Mouse (Mus musculus) bone marrow, adult 2 months (tissue): ENCODE measurements around the gene Slbp.

ENCODE experiments used
- CTCF ChIP-seq: fragments of 200-500 bp; IDR thresholded peaks from 2 replicates; pipeline ENCODE4 v1.5.1; 2011; ENCODE audit warnings: low read length, control low read depth; ENCODE audit not compliant: control insufficient read depth, insufficient read depth
- POLR2A ChIP-seq: fragments of 200-500 bp; IDR thresholded peaks from 2 replicates; pipeline ENCODE4 v1.6.1; 2011; ENCODE audit warnings: low read depth, mild to moderate bottlenecking, control low read depth, low read length, borderline replicate concordance; ENCODE audit not compliant: control insufficient read depth

GRCm38 (mm10) chr5:33589221-33589888 is 63.0 kb downstream of the Slbp start:
- TF ChIP-seq CTCF (peak; percentile 97), POLR2A (no peak)
